Mouse (Mus musculus): ENCODE measurements around the gene Snrpd3.
"Not testable (repeated sequence)": the region's sequence is repeated elsewhere in the genome, so short reads cannot be mapped to it uniquely, and the experiment has no call there.

DNA sequence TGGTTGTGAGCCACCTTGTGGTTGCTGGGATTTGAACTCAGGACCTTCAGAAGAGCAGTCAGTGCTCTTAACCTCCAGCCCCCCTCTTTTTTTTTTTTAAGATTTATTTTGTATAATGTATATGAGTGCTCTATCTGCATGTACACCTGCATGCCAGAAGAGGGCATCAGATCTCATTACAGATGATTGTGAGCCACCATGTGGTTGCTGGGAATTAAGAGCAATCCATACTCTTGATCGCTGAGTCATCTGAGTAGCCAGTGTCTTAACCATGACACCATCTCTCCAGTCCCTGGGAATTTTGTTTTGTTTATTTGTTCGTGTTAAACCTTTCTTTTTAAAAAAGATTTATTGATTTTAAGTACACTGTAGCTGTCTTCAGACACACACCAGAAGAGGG lies 49.4 kb downstream of the Snrpd3 start:
- not testable (repeated sequence) for TF ChIP-seq CTCF (conservative IDR thresholded peaks at IDR 0.05; ENCODE audit: insufficient read depth, insufficient read length, low read depth, low read length); POLR2A (IDR thresholded peaks at IDR 0.05; ENCODE audit: low read depth, low read length)

Data from kidney, adult 2 months (tissue).